Mouse (Mus musculus): Measurements from ENCODE around the gene S1pr2.

DNA sequence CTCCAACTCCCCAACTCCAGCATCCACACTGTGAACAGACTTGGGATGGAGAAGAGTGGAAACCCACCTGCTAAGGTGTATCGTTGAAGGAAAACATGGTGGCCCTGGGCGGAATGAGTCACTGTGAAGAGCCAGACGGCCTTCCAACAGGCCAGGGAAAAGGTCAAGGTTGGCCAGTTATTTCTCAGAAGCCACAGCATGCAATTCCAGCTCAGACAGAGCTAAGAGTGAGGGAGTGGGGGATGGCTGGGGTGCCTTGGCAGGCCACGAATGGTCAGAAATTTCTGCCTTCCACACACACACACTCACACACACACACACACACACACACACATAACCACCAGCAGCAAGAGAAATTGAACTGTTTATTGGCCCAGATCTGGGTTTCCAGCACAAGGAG lies 11.0 kb downstream of the S1pr2 start:
- no peak for TF ChIP-seq HCFC1 (IDR thresholded peaks at IDR 0.05; ENCODE audit: low read depth, low read length)
- no peak for TF ChIP-seq UBTF (IDR thresholded peaks at IDR 0.05; ENCODE audit: borderline replicate concordance, insufficient read depth, low read depth, low read length)
- TF ChIP-seq RAD21 (IDR thresholded peaks at IDR 0.05; ENCODE audit: low read depth, low read length): no peak
- TF ChIP-seq POLR2AphosphoS5 (IDR thresholded peaks at IDR 0.05; ENCODE audit: borderline replicate concordance, low read depth, low read length): no peak

All from MEL (cell line).